Mouse (Mus musculus): Measurements from ENCODE around the gene Ndufs1. TPM values are rescaled to one million over a fixed set of nuclear protein-coding genes. Genes with fewer than 3 reads are reported as not detected.

Gene Ndufs1
- polyA plus RNA-seq, 1 experiment = 58.8 TPM

- H3K79me2 ChIP-seq (ENCODE audit: control insufficient read depth, insufficient read depth) = peaks cover 89% of the 10 kb centered on the region
- H3K4me2 ChIP-seq (ENCODE audit: low read depth) = peak overlapping the region; percentile 97
- H3K27me3 ChIP-seq (ENCODE audit: control insufficient read depth, insufficient read depth, insufficient read length) = no peaks in the 10 kb centered on the region
- peak overlapping the region; percentile 80 for H3ac ChIP-seq (ENCODE audit: control insufficient read depth, insufficient read length)
- no peaks in the 10 kb centered on the region for H3K36me3 ChIP-seq (ENCODE audit: control insufficient read depth, insufficient read depth)
- peak overlapping the region; percentile 55 for H3K4me3 ChIP-seq
- TF ChIP-seq MYOD1 (IDR thresholded peaks at IDR 0.05; ENCODE audit: control insufficient read depth in 1 of 3, insufficient read length in 2 of 3, low read depth in 2 of 3) = no peak
- no peak for TF ChIP-seq MAX (IDR thresholded peaks at IDR 0.05; ENCODE audit: low read depth)
- no peak for TF ChIP-seq USF1 (IDR thresholded peaks at IDR 0.05; ENCODE audit: low read depth)
- no peak for TF ChIP-seq TCF12 (IDR thresholded peaks at IDR 0.05; ENCODE audit: insufficient read depth, poor library complexity, severe bottlenecking)
- no peak for TF ChIP-seq TCF3 (IDR thresholded peaks at IDR 0.05; ENCODE audit: insufficient read length, low read depth)
- no peak for TF ChIP-seq CEBPB (IDR thresholded peaks at IDR 0.05; ENCODE audit: insufficient read depth, poor library complexity, severe bottlenecking)
- TF ChIP-seq E2F4 (IDR thresholded peaks at IDR 0.05; ENCODE audit: insufficient read depth) = no peak
- no peak for TF ChIP-seq POLR2AphosphoS2 (IDR thresholded peaks at IDR 0.05; ENCODE audit: insufficient read length, low read depth)
- TF ChIP-seq REST (IDR thresholded peaks at IDR 0.05; ENCODE audit: insufficient read depth, insufficient read length) = no peak
- no peak for TF ChIP-seq POLR2A (IDR thresholded peaks at IDR 0.05; ENCODE audit: insufficient read length, low read depth)
Measured at GRCm38 (mm10) chr1:63112151-63112864, 64.3 kb downstream of the Ndufs1 start.

- no peak overlapping the region for H3ac ChIP-seq (ENCODE audit: control insufficient read depth, insufficient read length)
- H3K36me3 ChIP-seq (ENCODE audit: control insufficient read depth, insufficient read depth) = no peaks in the 10 kb centered on the region
- no peak overlapping the region for H3K4me3 ChIP-seq
Measured at GRCm38 (mm10) chr1:63110536-63111285, 65.9 kb downstream of the Ndufs1 start.

GRCm38 (mm10) chr1:63107614-63108327 lies 68.9 kb downstream of the Ndufs1 start:
- H3K79me2 ChIP-seq (ENCODE audit: control insufficient read depth, insufficient read depth) = peaks cover 71% of the 10 kb centered on the region
- TF ChIP-seq POLR2A (IDR thresholded peaks at IDR 0.05; ENCODE audit: insufficient read length, low read depth) (no peak), MYOD1 (IDR thresholded peaks at IDR 0.05; ENCODE audit: control insufficient read depth in 1 of 3, insufficient read length in 2 of 3, low read depth in 2 of 3) (no peak), MAX (IDR thresholded peaks at IDR 0.05; ENCODE audit: low read depth) (no peak), TCF12 (IDR thresholded peaks at IDR 0.05; ENCODE audit: insufficient read depth, poor library complexity, severe bottlenecking) (no peak), TCF3 (IDR thresholded peaks at IDR 0.05; ENCODE audit: insufficient read length, low read depth) (no peak), CEBPB (IDR thresholded peaks at IDR 0.05; ENCODE audit: insufficient read depth, poor library complexity, severe bottlenecking) (no peak), USF1 (IDR thresholded peaks at IDR 0.05; ENCODE audit: low read depth) (no peak), E2F4 (IDR thresholded peaks at IDR 0.05; ENCODE audit: insufficient read depth) (no peak), REST (IDR thresholded peaks at IDR 0.05; ENCODE audit: insufficient read depth, insufficient read length) (no peak), POLR2AphosphoS2 (IDR thresholded peaks at IDR 0.05; ENCODE audit: insufficient read length, low read depth) (no peak), SRF (IDR thresholded peaks at IDR 0.05; ENCODE audit: control insufficient read depth, insufficient read length, low read depth) (no peak), MYOG (IDR thresholded peaks at IDR 0.05; ENCODE audit: control insufficient read depth in 1 of 3, insufficient read depth in 1 of 3, insufficient read length in 2 of 3, low read depth in 2 of 3) (no peak)
- H3K4me3 ChIP-seq = no peak overlapping the region
- no peaks in the 10 kb centered on the region for H3K27me3 ChIP-seq (ENCODE audit: control insufficient read depth, insufficient read depth, insufficient read length)
- peaks cover 15% of the 10 kb centered on the region for H3K36me3 ChIP-seq (ENCODE audit: control insufficient read depth, insufficient read depth)
- H3K4me2 ChIP-seq (ENCODE audit: low read depth) = no peak overlapping the region
- no peak overlapping the region for H3ac ChIP-seq (ENCODE audit: control insufficient read depth, insufficient read length)

More at GRCm38 (mm10) chr1:63110536-63111285, 65.9 kb downstream of the Ndufs1 start:
- H3K4me2 ChIP-seq (ENCODE audit: low read depth) = no peak overlapping the region
- H3K79me2 ChIP-seq (ENCODE audit: control insufficient read depth, insufficient read depth) = peaks cover 87% of the 10 kb centered on the region
- no peaks in the 10 kb centered on the region for H3K27me3 ChIP-seq (ENCODE audit: control insufficient read depth, insufficient read depth, insufficient read length)
- TF ChIP-seq TCF3 (IDR thresholded peaks at IDR 0.05; ENCODE audit: insufficient read length, low read depth) = no peak
- TF ChIP-seq SRF (IDR thresholded peaks at IDR 0.05; ENCODE audit: control insufficient read depth, insufficient read length, low read depth) = no peak
- TF ChIP-seq USF1 (IDR thresholded peaks at IDR 0.05; ENCODE audit: low read depth) = no peak
- TF ChIP-seq TCF12 (IDR thresholded peaks at IDR 0.05; ENCODE audit: insufficient read depth, poor library complexity, severe bottlenecking) = no peak
- TF ChIP-seq MAX (IDR thresholded peaks at IDR 0.05; ENCODE audit: low read depth) = no peak
- TF ChIP-seq E2F4 (IDR thresholded peaks at IDR 0.05; ENCODE audit: insufficient read depth) = no peak
- no peak for TF ChIP-seq POLR2A (IDR thresholded peaks at IDR 0.05; ENCODE audit: insufficient read length, low read depth)
- TF ChIP-seq CEBPB (IDR thresholded peaks at IDR 0.05; ENCODE audit: insufficient read depth, poor library complexity, severe bottlenecking) = no peak
- TF ChIP-seq MYOG (IDR thresholded peaks at IDR 0.05; ENCODE audit: control insufficient read depth in 1 of 3, insufficient read depth in 1 of 3, insufficient read length in 2 of 3, low read depth in 2 of 3) = no peak
- TF ChIP-seq REST (IDR thresholded peaks at IDR 0.05; ENCODE audit: insufficient read depth, insufficient read length) = no peak
- TF ChIP-seq POLR2AphosphoS2 (IDR thresholded peaks at IDR 0.05; ENCODE audit: insufficient read length, low read depth) = no peak
- TF ChIP-seq MYOD1 (IDR thresholded peaks at IDR 0.05; ENCODE audit: control insufficient read depth in 1 of 3, insufficient read length in 2 of 3, low read depth in 2 of 3) = no peak

GRCm38 (mm10) chr1:63102758-63103451 lies 73.7 kb downstream of the Ndufs1 start:
- Histone ChIP-seq H3K4me3 (no peak overlapping the region), H3K79me2 (ENCODE audit: control insufficient read depth, insufficient read depth) (peaks cover 22% of the 10 kb centered on the region), H3K36me3 (ENCODE audit: control insufficient read depth, insufficient read depth) (peaks cover 34% of the 10 kb centered on the region), H3K27me3 (ENCODE audit: control insufficient read depth, insufficient read depth, insufficient read length) (no peaks in the 10 kb centered on the region), H3K4me2 (ENCODE audit: low read depth) (no peak overlapping the region), H3ac (ENCODE audit: control insufficient read depth, insufficient read length) (no peak overlapping the region)
- TF ChIP-seq E2F4 (IDR thresholded peaks at IDR 0.05; ENCODE audit: insufficient read depth) = no peak
- no peak for TF ChIP-seq POLR2A (IDR thresholded peaks at IDR 0.05; ENCODE audit: insufficient read length, low read depth)
- no peak for TF ChIP-seq MYOG (IDR thresholded peaks at IDR 0.05; ENCODE audit: control insufficient read depth in 1 of 3, insufficient read depth in 1 of 3, insufficient read length in 2 of 3, low read depth in 2 of 3)
- no peak for TF ChIP-seq MAX (IDR thresholded peaks at IDR 0.05; ENCODE audit: low read depth)
- no peak for TF ChIP-seq POLR2AphosphoS2 (IDR thresholded peaks at IDR 0.05; ENCODE audit: insufficient read length, low read depth)
- TF ChIP-seq TCF12 (IDR thresholded peaks at IDR 0.05; ENCODE audit: insufficient read depth, poor library complexity, severe bottlenecking) = no peak
- TF ChIP-seq TCF3 (IDR thresholded peaks at IDR 0.05; ENCODE audit: insufficient read length, low read depth) = no peak
- TF ChIP-seq MYOD1 (IDR thresholded peaks at IDR 0.05; ENCODE audit: control insufficient read depth in 1 of 3, insufficient read length in 2 of 3, low read depth in 2 of 3) = no peak
- no peak for TF ChIP-seq REST (IDR thresholded peaks at IDR 0.05; ENCODE audit: insufficient read depth, insufficient read length)
- TF ChIP-seq USF1 (IDR thresholded peaks at IDR 0.05; ENCODE audit: low read depth) = no peak
- TF ChIP-seq CEBPB (IDR thresholded peaks at IDR 0.05; ENCODE audit: insufficient read depth, poor library complexity, severe bottlenecking) = no peak
- no peak for TF ChIP-seq SRF (IDR thresholded peaks at IDR 0.05; ENCODE audit: control insufficient read depth, insufficient read length, low read depth)

All from myocyte (in vitro differentiated cells).